Mouse (Mus musculus) thymus, postnatal 10 days (tissue): ENCODE results near the gene 1700012P22Rik.

ENCODE experiments used
- DNase-seq, 2 experiments: peaks; one replicate each; pipeline ENCODE4 v3.0.0; 2021; ENCODE audit warnings: low spot score in 2 of 2

1700012P22Rik gene

GRCm38 (mm10) chr4:144438672-144439071, at the start of gene 1700012P22Rik:
Gene 1700012P22Rik, minus strand, starts transcription at chr4:144438772.
- no peak for DNase-seq

- DNase-seq = no peak
These were observed 29.5 kb upstream of the 1700012P22Rik start for GRCm38 (mm10) chr4:144468091-144468490.

GRCm38 (mm10) chr4:144465206-144465605, 26.6 kb upstream of the 1700012P22Rik start:
- DNase-seq = no peak

- DNase-seq = no peak
These were observed 25.1 kb upstream of the 1700012P22Rik start, which contains the start of gene Aadacl3 for GRCm38 (mm10) chr4:144463656-144464055. Gene Aadacl3, minus strand, starts transcription at chr4:144463756.

GRCm38 (mm10) chr4:144453217-144453616, 14.6 kb upstream of the 1700012P22Rik start, which contains the start of gene Gm9944:
Gene Gm9944, minus strand, starts transcription at chr4:144453317.
- no peak for DNase-seq

GRCm38 (mm10) chr4:144448546-144448945, 10.0 kb upstream of the 1700012P22Rik start:
- DNase-seq = no peak

- DNase-seq = no peak
These were observed 3.0 kb upstream of the 1700012P22Rik start for GRCm38 (mm10) chr4:144441582-144441981.

- no peak for DNase-seq
These were observed 2.5 kb upstream of the 1700012P22Rik start for GRCm38 (mm10) chr4:144441095-144441494.

- no peak for DNase-seq
These were observed 5.4 kb downstream of the 1700012P22Rik start for GRCm38 (mm10) chr4:144433216-144433615.

GRCm38 (mm10) chr4:144430723-144431122, 7.8 kb downstream of the 1700012P22Rik start:
- no peak for DNase-seq

GRCm38 (mm10) chr4:144428868-144429267, 9.7 kb downstream of the 1700012P22Rik start:
- peak in 1 of 2 experiments; percentile 26 for DNase-seq

- DNase-seq = no peak
These were observed 14.0 kb downstream of the 1700012P22Rik start for GRCm38 (mm10) chr4:144424590-144424989.

- DNase-seq = no peak
These were observed 17.9 kb downstream of the 1700012P22Rik start for GRCm38 (mm10) chr4:144420644-144421043.

GRCm38 (mm10) chr4:144408290-144408689, 30.3 kb downstream of the 1700012P22Rik start, which contains the start of gene Pramef12:
Gene Pramef12, minus strand, starts transcription at chr4:144408464.
- DNase-seq = no peak

GRCm38 (mm10) chr4:144406261-144406660, 32.3 kb downstream of the 1700012P22Rik start:
- no peak for DNase-seq

- DNase-seq = no peak
These were observed 34.0 kb downstream of the 1700012P22Rik start for GRCm38 (mm10) chr4:144404456-144405086.

GRCm38 (mm10) chr4:144402712-144403111, 35.9 kb downstream of the 1700012P22Rik start:
- no peak for DNase-seq

GRCm38 (mm10) chr4:144396316-144396715, 42.3 kb downstream of the 1700012P22Rik start:
- DNase-seq = no peak

- no peak for DNase-seq
These were observed 60.7 kb downstream of the 1700012P22Rik start, which contains the start of gene Pramef20 for GRCm38 (mm10) chr4:144377911-144378310. Gene Pramef20, minus strand, starts transcription at chr4:144377933.
